Mouse (Mus musculus) liver, adult 2 months (tissue): ENCODE data around the gene Cyb5b. TPM values are rescaled to one million over a fixed set of nuclear protein-coding genes. Genes with fewer than 3 reads are reported as not detected.
"Not testable (repeated sequence)": the region's sequence is repeated elsewhere in the genome, so short reads cannot be mapped to it uniquely, and the experiment has no call there.

Experiments used
- DNase-seq: peaks from one replicate; pipeline ENCODE4 v3.0.0-alpha.2; 2011; ENCODE audit warnings: low read depth, low spot score; ENCODE audit errors: extremely low read depth
- H3K27ac ChIP-seq: fragments of 200-500 bp; replicated peaks from 2 replicates; pipeline ENCODE4 v1.5.1; 2012; ENCODE audit warnings: low read depth, mild to moderate bottlenecking, control low read depth, inconsistent platforms, low read length; ENCODE audit not compliant: insufficient read depth
- H3K27me3 ChIP-seq: fragments of 200-500 bp; 2 replicates; pipeline ENCODE4 v1.6.1; 2012; ENCODE audit warnings: mild to moderate bottlenecking, moderate library complexity, low read length, inconsistent platforms; ENCODE audit not compliant: control insufficient read depth, insufficient read depth
- H3K36me3 ChIP-seq: fragments of 200-500 bp; 2 replicates; pipeline ENCODE4 v1.6.1; 2012; ENCODE audit warnings: low read length, inconsistent platforms; ENCODE audit not compliant: control insufficient read depth, insufficient read depth
- H3K4me1 ChIP-seq: fragments of 200-500 bp; 2 replicates; pipeline ENCODE4 v1.6.1; 2011; ENCODE audit warnings: low read length; ENCODE audit not compliant: control insufficient read depth, insufficient read depth
- H3K4me3 ChIP-seq: fragments of 200-500 bp; 2 replicates; pipeline ENCODE4 v1.5.1; 2011; ENCODE audit warnings: low read depth, mild to moderate bottlenecking, control low read depth, low read length, moderate library complexity; ENCODE audit not compliant: insufficient read depth
- H3K79me2 ChIP-seq: fragments of 200-500 bp; 2 replicates; pipeline ENCODE4 v1.6.1; 2012; ENCODE audit warnings: inconsistent platforms, mild to moderate bottlenecking, low read length, moderate library complexity; ENCODE audit not compliant: control insufficient read depth, insufficient read depth
- H3K9ac ChIP-seq: fragments of 200-500 bp; 2 replicates; pipeline ENCODE4 v1.6.1; 2012; ENCODE audit warnings: low read depth, mild to moderate bottlenecking, control low read depth, inconsistent platforms, low read length
- CTCF ChIP-seq: fragments of 200-500 bp; IDR thresholded peaks from 2 replicates; pipeline ENCODE4 v1.5.1; 2011; ENCODE audit warnings: low read depth, low read length, control low read depth
- POLR2A ChIP-seq: fragments of 200-500 bp; IDR thresholded peaks from 2 replicates; pipeline ENCODE4 v1.6.1; 2011; ENCODE audit warnings: low read length, control low read depth; ENCODE audit not compliant: insufficient read depth; ENCODE audit errors: extremely low read depth
- WGBS: fragments of 180-500 bp; shearing (Covaris S2); methylation state at CpG from one replicate; pipeline ENCODE4 v1.1.7; 2018; 5-methylcytosine and 5-hydroxymethylcytosine counted together
- polyA plus RNA-seq: library from polyadenylated mRNA; depleted of rRNA; stranded (reverse); fragments of >200 nt; gene quantifications from 2 replicates; pipeline ENCODE4 v1.2.3, GENCODE M21; 2012; rRNA removed
- total RNA-seq: library from RNA; depleted of rRNA; stranded (reverse); fragments of >200 nt; gene quantifications from 2 replicates; pipeline ENCODE4 v1.2.3, GENCODE M21; 2014; rRNA removed

The Cyb5b gene
- total RNA-seq (253 and 256 TPM in 2 replicates), polyA plus RNA-seq (223 and 265 TPM in 2 replicates)

DNA sequence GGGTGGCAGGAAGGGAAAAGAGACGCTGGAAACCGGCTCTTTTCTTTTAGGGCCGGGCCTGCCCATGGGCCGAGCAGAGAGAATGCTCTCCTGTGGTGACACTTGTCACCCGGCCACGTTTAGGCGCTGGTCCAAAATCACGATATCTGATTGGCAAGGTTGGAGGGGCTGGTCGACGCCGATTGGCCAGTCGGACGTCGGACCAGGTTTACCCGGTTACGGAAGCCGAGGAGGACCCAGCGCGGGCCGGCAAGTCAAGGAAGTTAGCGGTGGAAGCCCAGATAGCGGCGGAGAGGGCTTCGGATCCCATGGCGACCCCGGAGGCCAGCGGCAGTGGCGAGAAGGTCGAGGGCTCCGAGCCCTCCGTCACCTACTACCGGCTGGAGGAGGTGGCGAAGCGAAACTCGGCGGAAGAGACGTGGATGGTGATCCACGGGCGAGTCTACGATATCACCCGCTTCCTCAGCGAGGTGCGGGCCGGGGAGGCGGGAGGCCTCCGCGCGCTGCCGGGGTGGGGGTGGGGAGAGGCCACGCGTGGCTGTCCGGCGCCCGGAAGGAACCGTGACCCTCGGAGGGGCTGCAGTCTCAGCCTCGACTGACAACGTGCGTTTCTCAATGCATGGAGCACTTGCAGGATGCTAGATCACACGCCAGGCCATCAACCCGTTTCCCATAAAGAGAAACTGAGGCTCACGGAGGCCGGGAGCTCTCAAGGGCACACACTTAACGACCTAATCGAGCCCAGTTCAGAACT lies at the start of gene Cyb5b:
Gene Cyb5b (plus strand): TSS at position 237 of the 754 bp plus-strand sequence.
- Histone ChIP-seq H3K79me2 (peaks cover 17% of the 10 kb centered on the region; the same call in 1 of the 2 replicates), H3K4me1 (peaks cover 25% of the 10 kb centered on the region), H3K9ac (peak within 1 kb of the TSS; percentile 95), H3K27me3 (no peaks in the 10 kb centered on the region), H3K27ac (peak within 1 kb of the TSS; percentile 92), H3K36me3 (peaks cover 12% of the 10 kb centered on the region), H3K4me3 (peak within 1 kb of the TSS; percentile 92)
- no peak for TF ChIP-seq CTCF
- peak; percentile 85; the same call in 1 of the 2 replicates for TF ChIP-seq POLR2A
- DNase-seq, result peak; percentile 93
- WGBS, result 1% methylated on average over 65 of the region's 65 CpGs

GRCm38 (mm10) chr8:107104547-107104946 lies 45.9 kb upstream of the Cyb5b start:
- Histone ChIP-seq H3K9ac (no peak overlapping the region), H3K27ac (no peak overlapping the region), H3K4me1 (no peaks in the 10 kb centered on the region), H3K79me2 (no peaks in the 10 kb centered on the region), H3K27me3 (no peaks in the 10 kb centered on the region), H3K4me3 (no peak overlapping the region), H3K36me3 (no peaks in the 10 kb centered on the region)
- DNase-seq, result peak; percentile 50
- peak; percentile 88 for TF ChIP-seq CTCF
- TF ChIP-seq POLR2A, result no peak
- 9% methylated on average over 4 of the region's 4 CpGs for WGBS

DNA sequence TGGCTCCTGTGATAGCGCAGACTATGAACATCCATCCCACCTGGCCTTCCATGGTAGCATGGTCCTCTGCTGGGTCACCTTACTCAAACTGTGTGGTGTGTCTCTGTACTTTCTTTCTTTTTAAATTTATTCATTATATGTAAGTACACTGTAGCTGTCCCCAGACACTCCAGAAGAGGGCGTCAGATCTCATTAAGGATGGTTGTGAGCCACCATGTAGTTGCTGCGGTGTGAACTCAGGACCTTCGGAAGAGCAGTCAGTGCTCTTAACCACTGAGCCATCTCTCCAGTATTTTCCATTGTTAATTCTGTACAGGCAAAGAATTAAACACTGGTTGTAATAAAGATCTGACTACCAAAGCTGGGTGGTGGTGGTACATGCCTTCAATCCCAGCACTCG lies 42.4 kb upstream of the Cyb5b start:
- H3K79me2 ChIP-seq, DNase-seq, H3K27ac ChIP-seq, H3K4me3 ChIP-seq, H3K36me3 ChIP-seq, H3K4me1 ChIP-seq, H3K9ac ChIP-seq, H3K27me3 ChIP-seq: not testable (repeated sequence)
- 97% methylated on average over 5 of the region's 5 CpGs for WGBS

DNA sequence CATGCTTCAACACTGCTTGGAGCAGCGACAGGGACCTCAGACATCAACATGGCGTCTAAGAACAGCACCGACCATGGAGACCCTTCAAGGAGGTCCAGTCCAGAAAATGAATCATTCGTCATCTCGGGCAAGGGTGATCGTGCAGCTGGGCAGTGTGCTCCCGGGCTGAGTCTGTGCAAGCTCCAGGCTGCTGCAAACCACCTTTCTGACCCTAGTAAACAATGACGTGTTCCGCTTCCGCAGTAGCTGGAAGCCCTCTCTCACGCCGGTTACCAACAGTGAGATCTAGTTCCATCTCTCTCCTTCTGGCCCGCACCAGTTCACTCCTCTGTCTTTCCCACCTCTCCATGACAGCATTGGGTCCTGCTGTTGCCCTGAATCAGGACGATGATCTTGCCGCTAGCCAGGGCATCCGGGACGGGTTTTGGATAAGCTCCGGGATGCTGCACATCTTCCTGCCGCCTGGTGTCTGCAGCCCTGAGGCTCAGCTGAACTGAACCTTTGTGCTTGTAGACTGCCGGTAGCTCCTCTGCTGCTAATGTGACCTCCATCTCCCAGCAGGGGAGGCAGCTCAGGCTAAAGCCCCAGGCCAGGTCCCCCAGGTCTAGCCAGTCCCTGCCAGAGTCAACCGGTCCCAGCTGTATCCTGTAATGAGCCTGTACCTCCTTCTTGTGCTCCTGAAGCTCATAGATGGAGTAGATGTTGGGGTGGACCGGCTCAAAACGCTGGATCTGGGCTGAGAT lies 41.3 kb upstream of the Cyb5b start:
- 67% methylated on average over 23 of the region's 23 CpGs for WGBS
- H3K27ac ChIP-seq, result no peak overlapping the region
- no peak for DNase-seq
- H3K27me3 ChIP-seq, result no peaks in the 10 kb centered on the region
- H3K79me2 ChIP-seq, result no peaks in the 10 kb centered on the region
- no peak for TF ChIP-seq POLR2A
- TF ChIP-seq CTCF, result no peak
- no peak overlapping the region for H3K9ac ChIP-seq
- no peaks in the 10 kb centered on the region for H3K36me3 ChIP-seq
- no peaks in the 10 kb centered on the region for H3K4me1 ChIP-seq
- H3K4me3 ChIP-seq, result no peak overlapping the region; the same call in 1 of the 2 replicates

GRCm38 (mm10) chr8:107109816-107110435 lies 40.5 kb upstream of the Cyb5b start:
- Histone ChIP-seq H3K79me2 (no peaks in the 10 kb centered on the region), H3K4me1 (no peaks in the 10 kb centered on the region), H3K9ac (no peak overlapping the region), H3K27me3 (no peaks in the 10 kb centered on the region), H3K36me3 (no peaks in the 10 kb centered on the region), H3K27ac (no peak overlapping the region), H3K4me3 (no peak overlapping the region)
- TF ChIP-seq POLR2A (no peak), CTCF (no peak)
- WGBS, result 77% methylated on average over 5 of the region's 5 CpGs
- DNase-seq, result no peak
